Mouse (Mus musculus): ENCODE data around the gene Syndig1.

Syndig1 gene

DNA sequence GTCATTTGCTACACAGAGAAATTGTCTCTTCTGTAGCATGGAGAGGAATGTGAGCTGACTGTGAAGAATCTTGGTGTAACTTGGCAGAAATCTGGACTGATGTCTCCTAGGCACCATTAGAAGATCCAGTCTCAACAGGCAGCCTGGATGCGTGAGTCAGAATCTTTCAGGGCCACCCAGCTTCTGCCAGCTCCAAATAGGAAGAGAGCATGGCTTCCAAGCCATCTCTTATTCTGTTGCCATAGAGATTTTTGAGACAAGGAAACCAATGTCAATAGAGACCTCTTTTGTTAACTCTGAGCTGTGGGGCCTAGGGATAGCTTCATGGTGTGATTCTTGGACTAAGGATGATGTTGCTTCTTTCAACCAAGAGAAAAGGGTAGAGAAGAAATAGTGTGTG is 151.4 kb downstream of the Syndig1 start:
- no peak for DNase-seq (ENCODE audit: low read depth, low spot score)

DNA sequence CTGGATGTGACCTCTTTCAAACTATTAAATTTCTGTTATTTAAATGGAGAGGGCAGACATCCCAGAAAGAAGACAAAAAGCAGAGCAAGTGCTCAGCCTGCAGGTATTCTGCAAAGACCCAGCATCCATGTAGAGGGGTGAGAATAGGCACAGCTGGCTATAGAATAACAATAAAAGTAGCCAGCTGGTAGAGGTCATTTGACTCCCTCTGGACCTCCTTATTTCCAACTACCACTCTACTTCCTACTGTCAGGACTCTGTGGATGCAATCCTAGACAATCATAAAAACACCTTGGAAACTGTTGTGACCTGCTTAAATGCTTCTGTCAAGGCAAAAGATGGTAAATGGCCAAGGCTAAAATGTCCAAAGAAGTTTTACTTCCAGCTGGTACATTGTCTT is 153.5 kb downstream of the Syndig1 start:
- DNase-seq (ENCODE audit: low read depth, low spot score): no peak

DNA sequence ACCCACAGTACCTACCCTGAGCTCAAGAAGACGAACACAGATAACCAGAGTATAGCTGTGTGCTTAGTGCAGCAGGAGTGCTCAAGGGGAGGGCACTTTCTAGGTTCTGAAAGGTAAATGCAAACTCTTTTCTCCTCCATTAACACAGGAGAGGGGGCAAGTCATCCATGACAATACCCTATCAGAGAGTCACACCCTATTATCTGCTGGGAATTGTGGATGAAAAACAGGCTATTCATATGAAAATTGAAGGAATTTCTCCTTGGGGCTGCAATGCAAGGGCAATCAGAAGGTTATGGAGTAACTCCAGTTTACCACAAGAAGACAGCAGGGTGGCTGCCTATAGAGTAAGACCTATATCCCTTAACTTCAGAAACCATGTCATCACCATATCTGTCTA is 154.1 kb downstream of the Syndig1 start:
- peak; percentile 92 for DNase-seq (ENCODE audit: low read depth, low spot score)

- DNase-seq (ENCODE audit: low read depth, low spot score): no peak
Measured at GRCm38 (mm10) chr2:149987610-149988009, 158.6 kb downstream of the Syndig1 start.

DNA sequence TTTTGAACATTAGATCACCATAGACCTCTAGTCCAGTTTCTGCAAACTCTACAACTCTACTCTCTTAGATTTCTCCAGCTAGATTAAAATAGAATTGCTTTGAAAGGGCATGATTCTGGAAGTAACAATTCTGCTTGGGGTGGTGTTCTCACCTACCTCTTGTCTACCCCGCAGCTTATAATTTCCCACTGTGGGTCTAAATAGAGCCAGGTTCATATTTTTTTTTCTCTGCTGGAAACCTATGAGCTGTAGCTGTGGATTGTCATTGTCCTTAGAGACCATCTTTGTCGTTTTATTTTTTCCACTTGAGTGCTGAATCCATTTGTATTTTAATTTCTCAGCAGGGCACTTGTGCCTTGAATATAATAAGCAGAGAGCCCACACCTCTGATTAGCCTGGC is 162.5 kb downstream of the Syndig1 start:
- DNase-seq (ENCODE audit: low read depth, low spot score): no peak

- no peak for DNase-seq (ENCODE audit: low read depth, low spot score)
Measured at GRCm38 (mm10) chr2:149992921-149993320, 163.9 kb downstream of the Syndig1 start.

- no peak for DNase-seq (ENCODE audit: low read depth, low spot score)
Measured at GRCm38 (mm10) chr2:149996382-149996964, 167.5 kb downstream of the Syndig1 start.

DNA sequence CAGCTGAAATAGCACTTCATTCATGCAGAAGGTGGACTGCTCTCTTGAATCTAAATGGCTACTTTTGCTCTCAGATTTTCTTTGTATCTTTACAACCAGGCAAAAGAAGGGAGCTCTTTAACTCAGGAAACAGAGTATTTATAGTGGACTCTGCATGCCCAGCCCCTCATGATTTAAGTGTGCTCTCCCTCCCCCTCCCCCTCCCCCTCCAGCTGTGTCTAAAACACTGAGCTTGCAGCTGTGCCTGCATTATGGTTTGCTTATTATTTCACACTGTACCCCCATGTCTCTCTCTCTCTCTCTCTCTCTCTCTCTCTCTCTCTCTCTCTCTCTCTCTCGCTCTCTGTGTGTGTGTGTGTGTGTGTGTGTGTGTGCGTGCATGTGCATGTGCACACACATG is 168.6 kb downstream of the Syndig1 start:
- no peak for DNase-seq (ENCODE audit: low read depth, low spot score)

DNA sequence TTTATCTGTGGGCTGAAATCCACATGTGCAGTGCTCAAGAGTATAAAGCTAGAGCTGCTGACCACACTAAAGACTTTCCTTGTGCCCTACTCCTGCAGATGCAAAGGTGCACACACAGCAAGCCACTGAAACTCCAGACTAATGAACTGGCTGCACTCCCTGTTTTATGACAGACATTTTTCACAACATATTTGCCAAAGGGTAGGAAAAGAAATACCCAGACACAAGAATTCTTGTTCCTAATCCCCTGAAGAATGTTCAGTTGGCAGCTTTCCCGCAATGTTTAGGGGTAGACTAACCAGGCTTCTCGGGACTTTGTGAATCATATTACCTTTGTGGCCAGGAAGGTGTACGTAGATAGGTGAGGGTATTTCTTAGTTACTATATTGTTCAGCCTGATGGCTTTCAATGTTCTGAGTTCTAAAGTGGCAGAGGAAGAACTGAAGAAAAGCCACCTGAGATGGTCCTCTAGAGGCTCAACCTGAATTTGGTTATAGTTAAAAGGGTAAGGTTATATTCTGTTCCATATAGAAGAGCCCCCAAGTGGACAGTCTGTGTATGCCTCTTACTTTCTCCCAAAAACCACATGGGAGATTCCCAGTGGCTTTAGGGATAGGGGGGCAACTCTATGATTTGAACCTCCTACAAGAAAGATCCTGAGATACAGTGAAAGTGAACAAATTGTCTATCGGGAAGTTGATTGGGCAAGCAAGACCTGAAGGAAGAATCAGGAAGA is 169.5 kb downstream of the Syndig1 start:
- no peak for DNase-seq (ENCODE audit: low read depth, low spot score)

GRCm38 (mm10) chr2:150000564-150000963 is 171.6 kb downstream of the Syndig1 start:
- no peak for DNase-seq (ENCODE audit: low read depth, low spot score)

- no peak for DNase-seq (ENCODE audit: low read depth, low spot score)
Measured at GRCm38 (mm10) chr2:150003499-150003898, 174.5 kb downstream of the Syndig1 start.

GRCm38 (mm10) chr2:150012787-150013346 is 183.9 kb downstream of the Syndig1 start:
- DNase-seq (ENCODE audit: low read depth, low spot score): no peak

DNA sequence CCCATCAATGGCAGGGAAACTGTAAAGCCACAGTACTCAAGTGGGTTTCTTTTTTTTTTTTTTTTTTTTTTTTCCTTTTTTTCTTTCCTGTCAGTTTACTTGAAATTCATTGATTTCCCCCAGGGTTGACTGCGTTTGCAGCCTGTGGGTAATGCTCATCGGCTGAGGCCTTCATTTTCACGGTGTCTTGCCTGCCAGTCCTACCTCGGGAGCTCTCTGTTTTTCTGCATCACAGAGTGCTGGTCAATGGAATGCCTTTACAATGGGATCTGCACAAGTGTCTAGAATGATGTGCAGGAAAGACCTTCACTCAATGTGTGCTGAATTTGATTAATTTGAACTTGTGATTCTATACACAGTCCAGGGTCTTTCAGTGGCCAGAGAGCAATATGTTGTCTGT is 184.8 kb downstream of the Syndig1 start:
- no peak for DNase-seq (ENCODE audit: low read depth, low spot score)

- no peak for DNase-seq (ENCODE audit: low read depth, low spot score)
Measured at GRCm38 (mm10) chr2:150016303-150016702, 187.3 kb downstream of the Syndig1 start.

DNA sequence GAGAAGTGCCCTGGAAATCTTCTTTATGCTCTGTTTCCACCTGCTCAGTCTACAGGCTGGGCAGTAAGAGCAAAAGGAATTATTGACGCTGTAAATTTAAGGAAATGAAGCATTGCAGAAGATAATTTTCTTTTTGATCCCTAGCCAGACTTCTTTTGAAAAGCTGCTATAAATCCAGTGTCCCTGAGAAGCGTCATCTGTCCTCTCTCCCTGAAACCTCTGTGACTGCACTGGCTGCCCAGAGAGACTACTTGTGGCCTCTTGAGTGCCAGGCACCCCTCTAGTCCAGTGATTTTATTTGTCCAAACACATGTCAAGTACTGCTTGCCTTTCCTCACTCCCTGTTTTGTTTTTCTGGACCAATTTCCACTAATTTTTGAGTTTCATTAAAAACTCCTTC is 191.7 kb downstream of the Syndig1 start:
- no peak for DNase-seq (ENCODE audit: low read depth, low spot score)

GRCm38 (mm10) chr2:150023873-150024339 is 194.9 kb downstream of the Syndig1 start:
- DNase-seq (ENCODE audit: low read depth, low spot score): peak; percentile 72

GRCm38 (mm10) chr2:150043531-150043930 is 214.5 kb downstream of the Syndig1 start:
- peak; percentile 70 for DNase-seq (ENCODE audit: low read depth, low spot score)
